Mouse (Mus musculus): ENCODE results near the gene Flywch1. TPM values are rescaled to one million over a fixed set of nuclear protein-coding genes. Genes with fewer than 3 reads are reported as not detected.

Flywch1 gene
- total RNA-seq, 4 experiments from 2014 or later = 324 to 395 (median 358) TPM

DNA sequence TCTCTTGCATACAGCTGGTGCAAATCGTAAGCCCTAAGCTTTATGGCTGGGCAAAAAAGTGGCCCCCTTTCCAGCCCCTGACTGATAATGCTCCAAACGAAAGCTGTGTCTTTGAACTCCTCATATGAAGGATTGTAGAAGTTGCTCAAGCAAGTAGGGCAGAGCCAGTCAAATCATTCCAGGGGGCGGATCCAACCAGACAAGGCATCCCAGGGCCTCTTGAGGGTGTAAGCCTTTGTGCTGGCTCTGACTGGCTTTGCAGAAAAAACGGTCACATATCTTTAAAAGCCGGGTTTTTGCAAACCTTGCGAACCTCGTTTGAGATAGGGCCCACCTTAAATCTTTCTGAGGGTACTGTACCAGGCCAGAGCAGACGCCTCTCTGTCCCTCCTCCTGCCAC is 27.3 kb downstream of the Flywch1 start:
- no peak for DNase-seq (ENCODE audit: low spot score in 2 of 2)

GRCm38 (mm10) chr17:23742941-23743340 is 28.5 kb downstream of the Flywch1 start:
- DNase-seq (ENCODE audit: low spot score in 2 of 2) = no peak

DNA sequence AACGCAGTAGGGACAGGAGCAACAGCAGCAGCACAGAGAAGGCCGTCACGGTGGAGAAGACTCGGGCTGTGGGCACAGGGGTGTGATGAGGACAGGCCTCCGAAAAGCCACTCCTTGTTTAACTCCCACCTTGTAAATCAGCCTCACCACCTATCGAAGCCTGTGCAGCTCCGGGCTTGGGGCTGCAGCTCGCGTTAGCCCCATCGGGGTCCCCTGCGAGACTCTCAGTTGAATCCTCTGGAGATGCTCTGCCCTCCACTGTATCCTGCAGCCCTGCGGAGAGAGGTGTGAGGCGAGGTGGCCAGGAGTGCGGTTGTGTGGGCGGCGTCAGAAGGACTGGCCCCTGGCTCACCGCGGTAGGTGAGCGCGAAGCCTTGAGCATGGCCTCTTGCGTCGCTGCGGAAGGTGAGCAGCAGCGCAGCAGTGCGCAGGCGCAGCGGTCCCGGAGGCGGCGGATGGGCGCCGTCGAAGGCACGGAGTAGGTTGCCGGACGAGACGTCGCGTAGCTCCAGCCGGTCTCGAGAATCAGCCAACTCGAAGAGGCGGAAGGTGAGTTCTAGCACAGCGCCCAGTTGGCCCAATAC is 29.1 kb downstream of the Flywch1 start:
- no peak for DNase-seq (ENCODE audit: low spot score in 2 of 2)

DNA sequence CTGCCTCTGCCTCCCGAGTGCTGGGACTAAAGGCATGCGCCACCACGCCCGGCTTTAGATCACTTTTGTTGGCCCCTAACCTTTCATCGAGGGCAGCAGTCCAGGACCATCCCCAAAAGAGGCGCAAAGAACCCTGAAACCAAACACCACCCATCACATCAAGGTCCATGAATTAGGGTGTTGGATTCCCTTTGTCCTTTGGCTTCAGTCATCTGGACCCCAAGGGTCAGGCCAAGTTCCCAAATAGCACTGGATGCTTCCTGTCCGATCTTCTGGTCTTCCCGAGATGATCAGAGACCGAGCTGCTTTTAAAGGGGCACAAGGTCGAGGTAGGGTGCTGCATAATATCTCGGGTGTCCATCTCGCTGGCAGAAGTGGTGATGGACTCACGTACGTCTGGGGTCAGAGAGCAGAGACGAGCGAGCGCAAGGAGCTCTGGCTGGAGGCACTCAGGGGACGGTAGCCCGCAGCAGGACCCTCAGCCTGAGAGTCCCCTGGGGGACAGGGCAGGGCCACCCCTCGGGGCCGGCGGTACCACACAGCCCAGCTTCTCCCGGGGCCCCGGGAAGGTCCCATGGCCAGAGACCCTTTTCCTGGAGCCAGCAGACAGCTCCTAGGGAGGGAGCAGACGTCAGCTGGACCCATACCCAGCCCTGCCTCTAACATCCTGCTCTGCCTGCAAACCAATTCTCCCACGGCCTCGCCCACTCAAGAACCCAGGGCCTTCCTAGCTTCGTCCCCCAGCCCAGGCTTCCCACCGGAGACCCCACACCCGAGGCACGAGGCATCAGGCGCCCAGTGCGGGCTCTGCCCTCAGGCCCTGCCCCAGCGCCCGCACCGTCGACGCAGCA is 29.8 kb downstream of the Flywch1 start:
- no peak for DNase-seq (ENCODE audit: low spot score in 2 of 2)

- no peak for DNase-seq (ENCODE audit: low spot score in 2 of 2)
Measured at GRCm38 (mm10) chr17:23740598-23741021, 30.8 kb downstream of the Flywch1 start, which contains the start of gene Paqr4. Gene Paqr4 (minus strand): TSS chr17:23740867.

- DNase-seq (ENCODE audit: low spot score in 2 of 2) = peak; percentile 89 to 91
Measured at GRCm38 (mm10) chr17:23740136-23740584, 31.2 kb downstream of the Flywch1 start.

GRCm38 (mm10) chr17:23739202-23740135 is 31.9 kb downstream of the Flywch1 start:
- no peak for DNase-seq (ENCODE audit: low spot score in 2 of 2)

- no peak for DNase-seq (ENCODE audit: low spot score in 2 of 2)
Measured at GRCm38 (mm10) chr17:23738836-23739201, 32.6 kb downstream of the Flywch1 start.

DNA sequence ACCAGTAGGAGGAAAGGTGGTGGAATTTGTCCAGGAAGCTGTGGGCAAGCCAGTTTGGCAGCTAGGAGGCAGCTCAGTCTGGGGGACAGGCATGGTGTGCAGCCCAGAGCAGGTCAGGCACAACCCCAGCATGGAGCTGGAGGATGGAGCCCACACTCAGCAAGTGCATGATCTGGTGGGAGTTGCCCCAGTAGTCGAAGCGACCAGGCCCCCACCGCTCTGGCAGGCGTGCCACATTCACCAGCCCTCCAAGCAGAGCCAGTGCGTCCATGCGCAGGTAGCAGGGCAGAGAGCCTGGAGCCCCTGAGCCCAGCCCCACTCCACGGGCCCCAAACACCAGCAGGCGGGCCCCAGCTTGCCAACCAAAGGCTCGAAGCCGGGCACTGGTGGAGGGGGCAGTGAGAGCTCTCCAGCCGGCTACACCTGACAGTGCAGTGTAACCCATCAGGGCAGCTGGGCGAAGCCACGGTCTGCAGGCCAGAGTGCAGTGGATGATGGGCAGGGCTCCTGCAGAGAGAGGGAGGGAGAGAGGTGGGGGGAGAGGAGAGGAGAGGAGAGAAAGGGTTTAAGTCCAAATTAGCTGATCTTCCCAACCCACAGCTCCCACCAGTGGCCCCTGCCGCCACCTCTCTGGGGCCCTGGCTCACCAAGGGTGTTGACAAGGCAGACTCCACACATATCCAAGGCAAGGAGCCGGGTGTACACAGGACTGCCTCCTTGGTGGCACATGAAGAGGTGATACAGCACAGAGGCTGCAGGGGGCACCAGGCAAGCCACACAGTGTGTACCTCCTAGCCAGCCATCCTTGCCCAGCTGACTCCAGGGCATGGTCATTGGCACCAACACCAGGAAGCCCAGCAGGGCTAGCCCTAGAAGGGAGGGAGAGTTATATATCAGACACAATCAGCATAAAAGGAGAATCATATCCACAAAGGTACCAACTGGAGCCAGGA is 33.6 kb downstream of the Flywch1 start:
- DNase-seq (ENCODE audit: low spot score in 2 of 2) = no peak

GRCm38 (mm10) chr17:23734341-23734740 is 37.1 kb downstream of the Flywch1 start:
- no peak for DNase-seq (ENCODE audit: low spot score in 2 of 2)

GRCm38 (mm10) chr17:23730441-23730840 is 41.0 kb downstream of the Flywch1 start:
- DNase-seq (ENCODE audit: low spot score in 2 of 2) = no peak

GRCm38 (mm10) chr17:23726758-23727142 is 44.7 kb downstream of the Flywch1 start:
- DNase-seq (ENCODE audit: low spot score in 2 of 2) = no peak

GRCm38 (mm10) chr17:23725999-23726757 is 45.2 kb downstream of the Flywch1 start, which contains the start of gene Pkmyt1:
Gene Pkmyt1 (plus strand): TSS chr17:23726336.
- DNase-seq (ENCODE audit: low spot score in 2 of 2) = peak; percentile 89 to 91

GRCm38 (mm10) chr17:23725477-23725876 is 45.9 kb downstream of the Flywch1 start:
- no peak for DNase-seq (ENCODE audit: low spot score in 2 of 2)

DNA sequence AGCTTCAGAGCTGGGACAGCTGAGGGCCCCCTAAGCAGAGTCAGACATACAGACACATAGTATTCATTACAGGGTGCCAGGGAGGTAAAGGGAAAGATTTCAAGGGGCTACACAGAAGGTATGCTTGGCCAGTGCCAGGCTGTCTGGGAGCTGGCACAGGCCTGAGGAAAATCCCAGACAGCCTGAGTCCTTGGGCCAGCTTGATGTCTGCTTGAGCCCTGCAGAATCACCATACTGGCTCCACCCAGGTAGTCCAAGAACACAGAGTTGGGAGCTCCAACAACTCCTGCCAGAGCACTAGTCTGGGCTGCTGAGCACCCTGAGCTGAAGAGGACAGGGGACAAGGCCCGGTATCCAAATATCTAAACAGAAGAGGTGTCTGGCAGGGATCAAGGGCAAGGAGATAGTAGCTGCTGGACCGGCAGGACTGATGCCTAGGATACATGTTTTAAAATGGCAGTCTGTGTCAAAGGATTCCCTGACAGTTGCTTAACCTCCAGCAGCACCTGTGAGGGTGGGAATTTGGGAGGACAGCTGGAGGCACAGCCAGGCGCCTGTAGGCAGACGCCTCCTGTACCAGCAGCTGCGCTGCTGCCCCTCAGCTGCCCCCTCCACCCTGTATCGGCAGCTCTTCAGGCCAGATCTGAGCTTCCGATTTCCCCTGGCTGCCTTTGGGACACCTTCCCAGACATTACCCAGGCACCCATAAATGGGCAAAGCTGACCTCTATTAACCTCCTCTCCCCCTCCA is 48.9 kb downstream of the Flywch1 start, which contains the start of gene 1520401A03Rik:
Gene 1520401A03Rik, minus strand, starts transcription at position 408 of the 750 bp plus-strand sequence.
- DNase-seq (ENCODE audit: low spot score in 2 of 2) = no peak

GRCm38 (mm10) chr17:23721886-23722285 is 49.5 kb downstream of the Flywch1 start:
- no peak for DNase-seq (ENCODE audit: low spot score in 2 of 2)

DNA sequence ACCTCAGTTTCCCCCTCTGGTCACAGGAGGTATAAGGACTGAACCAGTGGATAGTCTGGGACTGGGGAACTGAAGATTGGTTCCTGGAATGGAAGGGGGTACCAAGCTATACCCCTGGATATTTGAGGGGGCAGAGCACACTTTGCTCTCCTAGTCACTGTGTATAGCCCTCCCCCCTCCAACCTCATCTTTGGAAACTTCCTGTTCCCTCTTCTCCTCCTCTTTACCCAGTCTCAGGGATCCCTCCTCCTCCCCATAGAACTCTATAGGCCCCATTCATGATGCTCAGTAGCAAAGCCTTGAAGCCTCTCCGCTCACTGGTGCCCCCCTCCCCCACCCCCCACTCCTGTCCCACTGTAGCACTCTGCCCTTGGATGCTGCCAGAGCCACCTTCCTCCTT is 51.9 kb downstream of the Flywch1 start:
- no peak for DNase-seq (ENCODE audit: low spot score in 2 of 2)

DNA sequence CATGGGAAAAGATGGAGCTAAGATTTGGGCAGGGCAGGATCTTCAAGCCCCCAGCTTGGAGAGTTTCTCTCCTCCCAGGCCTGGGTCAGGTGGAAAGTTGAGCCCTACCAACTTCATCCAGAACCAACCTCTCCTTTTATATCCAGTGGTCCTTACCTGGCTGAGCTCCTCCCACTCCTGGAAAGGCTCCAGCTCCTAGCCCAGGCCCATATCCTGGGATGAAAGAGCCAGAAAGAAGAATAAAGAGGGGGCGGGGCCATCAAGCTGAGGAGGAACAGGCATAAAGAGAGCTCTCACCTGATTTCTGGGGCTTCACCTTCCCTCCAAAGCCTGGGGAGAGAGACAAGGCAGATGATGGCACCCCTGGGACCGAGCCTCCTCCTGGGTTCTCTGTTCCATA is 54.4 kb downstream of the Flywch1 start:
- DNase-seq (ENCODE audit: low spot score in 2 of 2) = no peak

DNA sequence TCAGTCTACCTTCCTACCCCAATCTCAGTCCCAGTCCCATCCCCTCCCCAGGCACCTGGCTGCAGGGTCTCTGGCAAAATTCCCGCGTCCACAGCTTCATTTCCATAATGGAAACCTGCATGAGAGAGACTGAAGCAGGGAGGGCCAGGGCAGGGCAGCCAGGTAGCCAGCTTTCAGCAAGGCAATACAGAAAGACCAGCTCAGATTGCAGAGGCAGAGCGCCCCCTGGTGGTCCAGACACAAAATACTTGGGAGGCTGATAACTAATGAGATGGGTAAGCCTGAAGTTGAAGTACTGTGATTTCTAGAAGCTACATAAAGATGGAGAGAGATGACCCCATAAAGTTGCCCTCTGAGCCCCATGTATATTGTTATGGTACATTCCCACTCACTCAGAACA is 65.2 kb downstream of the Flywch1 start:
- peak; percentile 34 to 72 for DNase-seq (ENCODE audit: low spot score in 2 of 2)
